Mouse (Mus musculus) ES-Bruce4 (cell line): ENCODE results near the gene Sipa1l2.

ENCODE experiments used
- CTCF ChIP-seq: IDR thresholded peaks from one replicate; pipeline ENCODE4 v1.8.1; 2011; ENCODE audit warnings: low read depth, low read length
- POLR2A ChIP-seq: IDR thresholded peaks from one replicate; pipeline ENCODE4 v1.8.1; 2011; ENCODE audit warnings: low read length; ENCODE audit not compliant: insufficient read depth

DNA sequence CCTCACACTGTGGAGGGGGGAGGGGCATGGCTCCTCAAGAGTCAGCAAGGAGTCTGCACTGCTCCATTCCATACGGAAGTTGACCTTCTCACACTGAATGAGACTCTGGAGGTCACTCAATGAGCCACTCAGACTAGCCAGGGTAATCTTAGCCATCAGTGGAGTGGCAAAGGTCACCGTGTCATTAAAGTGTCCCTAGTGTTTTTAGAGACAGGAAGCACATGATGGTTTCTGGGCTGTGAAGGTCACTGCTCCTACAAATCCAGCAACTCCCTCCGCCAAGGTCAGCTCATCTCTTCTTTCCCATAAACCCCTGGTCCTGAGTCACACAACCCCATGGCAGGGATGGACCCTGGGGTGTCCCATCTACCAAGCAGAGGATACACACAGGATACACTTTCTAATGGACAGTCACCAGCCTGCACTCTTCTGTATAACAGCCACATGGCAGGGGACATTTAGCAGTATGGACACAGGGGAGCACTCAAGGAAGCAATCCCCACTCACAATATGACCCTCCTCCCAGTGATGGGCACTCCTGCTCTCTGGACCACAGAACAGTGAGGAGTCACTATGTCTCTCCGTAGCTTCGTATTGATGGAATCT lies 87.0 kb downstream of the Sipa1l2 start:
- no peak for TF ChIP-seq CTCF
- TF ChIP-seq POLR2A, result no peak
